Mouse (Mus musculus): ENCODE results near the gene Ppp2r1b.

Ppp2r1b gene

DNA sequence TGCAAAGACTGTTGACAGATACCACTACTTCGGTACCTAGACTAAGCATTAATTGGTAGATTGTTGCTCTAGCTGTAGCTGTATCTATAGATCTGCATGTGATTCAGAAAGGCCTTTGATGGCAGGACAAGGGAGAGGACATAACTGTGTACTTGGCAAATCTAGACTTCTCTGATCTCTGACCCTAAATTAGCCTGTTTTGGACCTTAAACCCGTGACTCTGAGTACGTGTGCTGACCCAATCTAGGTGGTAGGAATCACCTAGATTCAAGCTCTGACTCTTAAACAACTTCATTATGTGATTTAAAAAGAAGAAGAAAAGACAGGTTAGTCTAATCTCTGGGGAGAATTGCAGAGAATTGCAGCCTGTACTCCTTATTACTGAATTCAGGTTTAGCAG, at the start of gene Ppp2r1b:
Ppp2r1b (plus strand) TSS at position 221 of the 400 bp plus-strand sequence.
- H3K36me3 ChIP-seq (ENCODE audit: control insufficient read depth, insufficient read depth, low read length, poor library complexity, severe bottlenecking), result no peaks in the 10 kb centered on the region
- no peaks in the 10 kb centered on the region for H3K27me3 ChIP-seq (ENCODE audit: control insufficient read depth, insufficient read depth, low read length, poor library complexity, severe bottlenecking)
- DNase-seq (ENCODE audit: low read depth, low spot score), result no peak

DNA sequence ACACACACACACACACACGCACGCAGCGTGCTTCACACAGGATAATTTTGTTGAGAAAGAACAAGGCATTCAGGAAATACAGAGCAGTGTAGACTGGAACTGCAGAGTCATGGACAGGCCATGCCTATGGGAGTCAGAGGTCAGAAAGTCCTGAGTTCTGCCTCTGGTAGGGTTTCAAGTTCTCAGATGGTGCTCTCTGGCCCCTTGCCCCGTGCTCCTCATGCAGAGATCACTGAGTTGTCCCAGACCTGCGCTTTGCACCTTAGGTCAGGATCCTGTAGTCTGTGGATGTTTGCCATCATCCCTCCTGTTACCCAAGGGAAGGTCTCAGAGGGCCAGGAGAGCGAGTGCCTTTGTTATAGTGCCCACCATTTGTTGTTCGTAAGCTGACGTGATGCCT, 48.3 kb upstream of the Ppp2r1b start:
- H3K27me3 ChIP-seq (ENCODE audit: control insufficient read depth, insufficient read depth, low read length, poor library complexity, severe bottlenecking), result no peaks in the 10 kb centered on the region
- H3K36me3 ChIP-seq (ENCODE audit: control insufficient read depth, insufficient read depth, low read length, poor library complexity, severe bottlenecking), result peaks cover 8% of the 10 kb centered on the region
- DNase-seq (ENCODE audit: low read depth, low spot score), result no peak

DNA sequence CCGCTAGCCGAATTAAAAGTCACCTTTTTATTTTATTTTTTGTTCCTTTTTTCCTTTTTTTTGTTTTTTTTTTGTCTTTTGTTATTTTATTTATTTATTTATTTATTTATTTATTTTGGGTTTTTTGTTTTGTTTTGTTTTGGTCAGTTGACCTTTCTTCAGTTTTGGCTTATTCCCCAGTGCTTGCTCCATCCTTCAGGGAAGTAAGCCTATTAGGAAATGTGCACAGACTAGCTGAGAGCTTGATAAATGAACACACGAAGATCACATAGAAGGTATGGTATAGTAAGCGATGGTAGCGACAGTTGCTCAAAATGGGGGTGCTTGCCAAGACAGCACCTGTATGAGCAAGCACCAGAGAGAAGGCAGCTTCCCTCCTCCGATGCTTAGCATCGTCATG, 47.5 kb upstream of the Ppp2r1b start:
- Histone ChIP-seq H3K36me3 (ENCODE audit: control insufficient read depth, insufficient read depth, low read length, poor library complexity, severe bottlenecking) (peaks cover 6% of the 10 kb centered on the region), H3K27me3 (ENCODE audit: control insufficient read depth, insufficient read depth, low read length, poor library complexity, severe bottlenecking) (no peaks in the 10 kb centered on the region)
- DNase-seq (ENCODE audit: low read depth, low spot score), result no peak

DNA sequence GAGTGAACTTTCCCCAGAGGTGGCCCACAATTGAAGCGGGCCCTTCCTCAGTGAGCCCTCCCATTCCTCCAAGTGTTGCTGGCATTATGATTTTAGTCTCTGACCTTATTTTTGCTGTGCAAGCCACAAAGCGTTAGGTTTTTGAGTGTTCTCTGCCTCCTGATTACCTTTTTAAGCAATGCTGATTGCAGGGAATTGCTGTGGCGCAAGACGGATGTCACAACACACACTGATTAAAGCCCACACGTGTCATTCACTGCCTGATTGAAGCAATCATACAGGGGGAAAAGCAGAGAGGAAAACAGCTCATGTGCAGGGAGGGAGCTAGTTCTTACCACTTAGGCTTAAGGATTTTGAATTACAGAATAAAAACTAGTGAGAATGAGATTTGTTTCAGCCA, 46.7 kb upstream of the Ppp2r1b start:
- DNase-seq (ENCODE audit: low read depth, low spot score), result no peak
- H3K36me3 ChIP-seq (ENCODE audit: control insufficient read depth, insufficient read depth, low read length, poor library complexity, severe bottlenecking), result peaks cover 6% of the 10 kb centered on the region
- no peaks in the 10 kb centered on the region for H3K27me3 ChIP-seq (ENCODE audit: control insufficient read depth, insufficient read depth, low read length, poor library complexity, severe bottlenecking)

DNA sequence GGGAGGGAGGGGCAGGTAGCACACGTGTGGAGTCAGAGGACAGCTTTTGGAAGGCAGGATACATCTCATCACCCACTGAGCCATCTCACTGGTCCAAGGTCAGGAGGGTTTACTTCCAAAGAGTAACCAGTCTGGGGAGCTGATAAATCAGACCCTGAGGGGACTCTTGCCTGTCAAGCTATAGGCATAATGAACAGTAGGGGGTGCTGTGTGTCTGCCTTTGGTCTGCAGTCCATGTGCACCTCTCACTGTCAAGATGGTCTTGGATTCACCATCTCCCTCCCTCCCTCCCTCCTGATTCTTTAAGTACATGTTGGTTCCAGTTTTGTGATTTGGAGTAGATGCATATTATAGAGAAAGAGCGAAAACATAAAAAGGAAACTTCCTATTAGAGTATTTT, 44.1 kb upstream of the Ppp2r1b start:
- DNase-seq (ENCODE audit: low read depth, low spot score), result peak; percentile 80
- peaks cover 2% of the 10 kb centered on the region; the same call in 1 of the 2 replicates for H3K36me3 ChIP-seq (ENCODE audit: control insufficient read depth, insufficient read depth, low read length, poor library complexity, severe bottlenecking)
- no peaks in the 10 kb centered on the region for H3K27me3 ChIP-seq (ENCODE audit: control insufficient read depth, insufficient read depth, low read length, poor library complexity, severe bottlenecking)

DNA sequence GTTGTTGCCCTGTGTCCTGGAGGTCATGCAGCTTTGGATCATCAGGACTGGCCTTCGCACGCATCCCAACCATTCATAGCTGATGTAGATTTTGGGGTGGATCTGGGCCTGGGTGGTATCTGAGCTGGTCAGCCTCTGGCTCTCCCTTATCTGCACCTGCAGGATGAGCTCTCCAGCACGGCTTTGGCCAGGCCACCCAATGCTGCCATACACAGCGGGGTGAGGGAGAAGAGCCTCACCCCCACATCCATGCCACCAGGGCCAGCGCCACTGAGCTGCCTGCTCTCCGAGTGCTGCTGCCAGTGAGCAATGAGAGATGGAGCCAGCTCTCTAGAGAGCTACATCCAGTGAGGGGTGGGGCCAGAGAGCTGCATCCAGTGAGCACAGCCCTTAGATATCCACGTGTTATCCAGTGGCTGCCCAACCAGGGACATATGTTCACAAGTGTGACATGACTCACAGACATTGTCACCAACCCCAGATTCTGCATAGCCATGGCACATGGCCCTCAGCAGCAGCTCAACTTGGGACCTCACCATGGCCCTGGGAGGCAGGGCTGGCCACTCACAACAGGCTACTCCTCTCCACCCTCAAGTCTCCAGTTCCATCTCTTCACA, 41.9 kb upstream of the Ppp2r1b start:
- Histone ChIP-seq H3K27me3 (ENCODE audit: control insufficient read depth, insufficient read depth, low read length, poor library complexity, severe bottlenecking) (no peaks in the 10 kb centered on the region), H3K36me3 (ENCODE audit: control insufficient read depth, insufficient read depth, low read length, poor library complexity, severe bottlenecking) (peaks cover 2% of the 10 kb centered on the region; the same call in 1 of the 2 replicates)
- DNase-seq (ENCODE audit: low read depth, low spot score), result no peak

DNA sequence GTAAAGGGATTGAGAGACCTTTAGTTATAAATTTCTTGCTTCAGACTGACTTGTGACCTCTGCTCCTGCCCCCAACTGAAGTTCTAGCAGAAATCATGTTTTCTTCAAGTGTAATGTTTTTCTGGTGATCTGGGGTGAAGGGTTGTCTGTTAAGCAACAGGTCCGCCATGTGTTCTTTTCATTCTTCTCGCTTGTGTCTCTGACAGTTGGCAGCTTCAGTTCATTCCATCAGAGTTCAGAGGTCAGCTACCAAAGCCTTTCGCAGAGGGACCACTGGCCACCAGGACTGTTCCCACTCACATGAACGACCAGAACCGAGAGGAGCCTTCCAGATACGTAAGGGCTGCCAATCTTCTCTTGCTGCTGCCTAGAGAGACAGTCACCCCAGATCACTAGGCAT, 36.6 kb upstream of the Ppp2r1b start:
- H3K36me3 ChIP-seq (ENCODE audit: control insufficient read depth, insufficient read depth, low read length, poor library complexity, severe bottlenecking), result no peaks in the 10 kb centered on the region
- DNase-seq (ENCODE audit: low read depth, low spot score), result no peak
- H3K27me3 ChIP-seq (ENCODE audit: control insufficient read depth, insufficient read depth, low read length, poor library complexity, severe bottlenecking), result no peaks in the 10 kb centered on the region

DNA sequence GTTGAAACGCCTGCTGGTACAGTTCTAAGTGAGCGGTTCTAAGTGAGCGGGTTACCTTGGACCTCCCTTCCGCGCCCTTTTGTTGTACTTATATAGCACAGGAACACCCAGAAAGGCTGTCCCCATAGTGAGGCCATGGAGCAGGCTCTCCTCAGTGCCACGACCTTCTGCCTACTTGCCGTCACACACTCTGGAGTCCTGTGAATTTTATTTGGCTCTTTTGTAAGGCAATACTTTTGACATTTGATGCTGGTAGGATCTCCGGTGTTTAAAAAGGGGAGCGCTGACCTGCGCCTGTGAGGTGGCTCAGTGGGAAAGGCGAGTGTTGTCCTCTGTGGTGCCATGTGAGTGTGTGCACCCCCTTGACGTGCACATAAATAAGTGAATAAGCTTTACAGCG, 36.0 kb upstream of the Ppp2r1b start:
- Histone ChIP-seq H3K27me3 (ENCODE audit: control insufficient read depth, insufficient read depth, low read length, poor library complexity, severe bottlenecking) (no peaks in the 10 kb centered on the region), H3K36me3 (ENCODE audit: control insufficient read depth, insufficient read depth, low read length, poor library complexity, severe bottlenecking) (no peaks in the 10 kb centered on the region)
- DNase-seq (ENCODE audit: low read depth, low spot score), result no peak

DNA sequence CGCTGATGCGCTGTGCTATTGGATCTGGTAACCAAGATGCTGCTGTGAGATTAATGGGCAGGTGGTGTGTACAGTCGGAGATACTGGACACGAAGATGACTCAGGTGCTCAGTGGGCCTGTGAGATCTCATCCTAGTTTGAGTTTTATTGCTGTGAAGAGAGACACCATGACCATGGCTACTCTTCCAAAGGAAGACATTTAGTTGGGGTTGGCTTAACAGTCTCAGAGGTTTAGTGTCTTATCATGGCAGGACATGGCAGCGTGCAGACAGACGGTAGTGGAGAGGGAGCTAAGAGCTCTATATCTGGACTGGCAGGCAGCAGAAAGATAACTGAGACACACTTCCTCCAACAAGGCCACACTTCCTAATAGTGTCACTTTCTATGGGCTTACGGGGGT, 33.9 kb upstream of the Ppp2r1b start:
- Histone ChIP-seq H3K36me3 (ENCODE audit: control insufficient read depth, insufficient read depth, low read length, poor library complexity, severe bottlenecking) (no peaks in the 10 kb centered on the region), H3K27me3 (ENCODE audit: control insufficient read depth, insufficient read depth, low read length, poor library complexity, severe bottlenecking) (no peaks in the 10 kb centered on the region)
- DNase-seq (ENCODE audit: low read depth, low spot score), result no peak

DNA sequence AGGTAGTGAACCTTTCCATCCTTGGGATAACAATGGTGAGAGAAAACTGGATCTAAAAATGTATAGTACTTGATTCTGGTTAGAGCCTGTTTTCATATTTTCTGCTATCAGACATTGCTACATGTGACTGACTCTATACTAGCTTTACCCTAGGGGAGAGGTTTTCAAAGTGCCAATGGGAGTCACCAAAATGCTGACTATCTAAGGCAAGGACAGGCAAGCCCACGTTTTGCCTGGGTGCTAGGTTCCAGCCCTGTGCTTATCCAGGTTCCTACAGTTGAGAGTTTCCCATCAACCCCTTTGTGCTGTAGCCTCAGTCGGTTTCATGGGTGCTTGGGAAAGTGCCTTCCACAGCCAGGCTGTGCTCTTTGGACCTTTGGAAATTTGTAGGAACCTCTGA, 33.4 kb upstream of the Ppp2r1b start:
- no peaks in the 10 kb centered on the region for H3K27me3 ChIP-seq (ENCODE audit: control insufficient read depth, insufficient read depth, low read length, poor library complexity, severe bottlenecking)
- 0 out of 2 replicates have a peak, but pooled peaks cover 1% of the 10 kb centered on the region for H3K36me3 ChIP-seq (ENCODE audit: control insufficient read depth, insufficient read depth, low read length, poor library complexity, severe bottlenecking)
- DNase-seq (ENCODE audit: low read depth, low spot score), result no peak

DNA sequence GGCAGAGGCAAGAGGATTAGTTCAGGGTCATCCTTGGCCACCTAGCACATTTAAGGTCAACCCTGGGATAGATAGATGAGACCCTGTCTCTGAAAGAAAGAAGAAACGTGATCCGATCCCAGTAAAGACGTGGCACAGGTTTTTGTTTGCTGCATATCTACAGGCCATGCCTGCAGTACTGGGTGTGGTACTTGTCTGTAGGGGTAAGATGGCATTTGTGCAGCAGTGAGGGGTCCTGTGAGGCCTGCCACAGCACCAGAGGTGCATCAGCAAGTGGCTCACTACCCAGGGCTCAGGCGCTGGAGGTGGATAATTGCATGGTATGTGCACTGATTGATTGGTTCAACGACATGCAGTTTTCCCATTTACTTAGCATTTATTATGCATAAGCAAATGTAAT, 31.3 kb upstream of the Ppp2r1b start:
- 0 out of 2 replicates have a peak, but pooled peaks cover 1% of the 10 kb centered on the region for H3K36me3 ChIP-seq (ENCODE audit: control insufficient read depth, insufficient read depth, low read length, poor library complexity, severe bottlenecking)
- no peak for DNase-seq (ENCODE audit: low read depth, low spot score)
- H3K27me3 ChIP-seq (ENCODE audit: control insufficient read depth, insufficient read depth, low read length, poor library complexity, severe bottlenecking), result no peaks in the 10 kb centered on the region

DNA sequence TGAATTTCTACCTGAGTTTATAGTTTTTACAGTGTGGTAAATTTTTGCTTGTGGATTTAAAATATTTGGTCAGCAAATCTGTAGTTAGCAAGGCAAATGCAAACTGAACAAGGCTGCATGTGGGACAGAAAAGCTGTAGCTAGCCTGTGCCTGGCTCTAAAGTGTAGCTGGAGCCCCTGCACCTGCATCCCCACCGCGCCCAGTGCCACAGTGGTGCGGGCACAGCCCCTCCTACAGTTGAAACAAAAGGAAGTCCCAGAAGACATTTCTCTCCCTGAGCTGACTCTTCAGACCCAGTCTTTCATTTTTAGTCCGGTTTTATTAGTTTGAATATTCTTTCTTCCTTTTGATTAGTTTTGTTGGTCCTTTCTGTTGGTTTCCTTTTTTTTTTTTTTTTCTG, 29.4 kb upstream of the Ppp2r1b start:
- Histone ChIP-seq H3K27me3 (ENCODE audit: control insufficient read depth, insufficient read depth, low read length, poor library complexity, severe bottlenecking) (no peaks in the 10 kb centered on the region), H3K36me3 (ENCODE audit: control insufficient read depth, insufficient read depth, low read length, poor library complexity, severe bottlenecking) (0 out of 2 replicates have a peak, but pooled peaks cover 1% of the 10 kb centered on the region)
- no peak for DNase-seq (ENCODE audit: low read depth, low spot score)

DNA sequence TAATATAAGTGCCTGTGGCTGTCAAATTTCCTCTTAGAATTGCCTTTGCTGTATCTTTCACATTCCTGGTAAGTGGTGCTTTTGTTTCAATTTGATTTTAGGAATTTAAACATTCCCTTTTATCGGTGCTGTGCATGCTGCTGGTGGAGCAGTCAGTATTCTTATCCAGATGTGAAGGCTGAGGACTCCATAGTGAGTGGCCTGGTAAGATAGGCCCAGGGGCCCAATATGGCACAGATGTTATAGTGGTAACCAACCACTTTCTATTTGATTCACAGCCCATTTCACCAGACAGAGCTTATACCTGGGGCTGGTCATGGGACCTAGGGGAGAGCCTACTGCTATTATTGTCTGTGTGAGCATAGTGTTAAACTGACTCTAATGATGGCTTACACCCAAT, 28.6 kb upstream of the Ppp2r1b start:
- Histone ChIP-seq H3K27me3 (ENCODE audit: control insufficient read depth, insufficient read depth, low read length, poor library complexity, severe bottlenecking) (no peaks in the 10 kb centered on the region), H3K36me3 (ENCODE audit: control insufficient read depth, insufficient read depth, low read length, poor library complexity, severe bottlenecking) (0 out of 2 replicates have a peak, but pooled peaks cover 1% of the 10 kb centered on the region)
- DNase-seq (ENCODE audit: low read depth, low spot score), result no peak

DNA sequence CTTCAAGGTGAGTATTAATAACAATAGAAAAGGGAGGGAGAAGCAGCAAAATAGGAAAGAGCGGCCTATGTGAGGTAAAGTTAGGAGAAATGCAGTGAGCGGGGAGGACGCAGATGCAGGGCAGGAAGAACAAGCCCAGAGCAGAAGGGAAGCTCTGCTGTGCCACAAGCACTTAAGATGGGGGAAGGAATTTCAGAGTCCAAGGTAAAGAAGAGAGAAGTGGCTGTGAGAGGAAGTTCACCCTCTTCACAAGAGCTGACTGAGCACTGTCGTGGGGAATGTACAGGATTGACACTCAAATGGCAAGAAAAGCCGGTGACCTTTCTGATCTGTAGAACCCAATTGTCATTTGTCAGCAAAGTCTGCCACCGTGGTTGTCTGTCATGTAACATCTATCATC, 27.1 kb upstream of the Ppp2r1b start:
- Histone ChIP-seq H3K27me3 (ENCODE audit: control insufficient read depth, insufficient read depth, low read length, poor library complexity, severe bottlenecking) (no peaks in the 10 kb centered on the region), H3K36me3 (ENCODE audit: control insufficient read depth, insufficient read depth, low read length, poor library complexity, severe bottlenecking) (0 out of 2 replicates have a peak, but pooled peaks cover 1% of the 10 kb centered on the region)
- DNase-seq (ENCODE audit: low read depth, low spot score), result peak; percentile 9

DNA sequence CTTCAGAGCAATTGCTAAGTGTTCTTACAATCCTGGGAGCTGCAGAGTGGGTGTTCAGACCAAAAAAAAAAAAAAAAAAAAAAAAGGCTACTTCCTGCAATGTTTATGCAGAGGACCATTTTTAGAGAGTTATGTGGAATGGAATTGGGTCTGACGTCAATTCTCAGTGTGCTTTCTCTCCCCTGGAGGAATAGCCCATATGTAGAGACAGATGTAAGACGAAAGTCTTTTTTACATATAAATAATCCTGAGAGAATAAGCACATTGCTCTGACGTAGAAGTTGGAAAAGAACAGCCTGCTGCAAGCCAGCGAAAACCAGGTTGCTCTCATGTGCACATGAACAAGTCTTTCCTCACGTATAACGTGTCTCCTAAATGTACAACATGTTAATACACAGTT, 25.4 kb upstream of the Ppp2r1b start:
- DNase-seq (ENCODE audit: low read depth, low spot score), result no peak
- 0 out of 2 replicates have a peak, but pooled peaks cover 4% of the 10 kb centered on the region for H3K36me3 ChIP-seq (ENCODE audit: control insufficient read depth, insufficient read depth, low read length, poor library complexity, severe bottlenecking)
- H3K27me3 ChIP-seq (ENCODE audit: control insufficient read depth, insufficient read depth, low read length, poor library complexity, severe bottlenecking), result no peaks in the 10 kb centered on the region

DNA sequence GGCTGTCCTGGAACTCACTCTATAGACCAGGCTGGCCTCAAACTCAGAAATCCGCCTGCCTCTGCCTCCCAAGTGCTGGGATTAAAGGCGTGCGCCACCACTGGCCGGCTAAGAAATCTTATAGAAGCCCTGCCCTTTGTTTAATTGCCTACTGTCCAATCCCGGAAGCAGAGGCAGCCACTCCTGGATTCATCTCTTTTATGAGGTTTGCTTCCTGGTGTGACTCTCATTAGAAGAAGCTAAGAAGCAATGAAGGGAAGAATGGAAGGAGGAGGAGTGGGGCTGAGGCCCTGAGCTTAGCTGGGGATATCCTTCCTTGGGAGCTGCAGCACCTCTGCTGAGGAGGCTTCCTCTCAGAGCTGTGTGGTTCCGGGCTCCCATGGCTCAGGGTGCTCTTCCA, 23.4 kb upstream of the Ppp2r1b start:
- Histone ChIP-seq H3K27me3 (ENCODE audit: control insufficient read depth, insufficient read depth, low read length, poor library complexity, severe bottlenecking) (no peaks in the 10 kb centered on the region), H3K36me3 (ENCODE audit: control insufficient read depth, insufficient read depth, low read length, poor library complexity, severe bottlenecking) (0 out of 2 replicates have a peak, but pooled peaks cover 4% of the 10 kb centered on the region)
- no peak for DNase-seq (ENCODE audit: low read depth, low spot score)
